Mouse (Mus musculus): Measurements from ENCODE around the gene Rab1b.

GRCm38 (mm10) chr19:5122492-5122891 lies 15.6 kb upstream of the Rab1b start:
- TF ChIP-seq USF1 (IDR thresholded peaks at IDR 0.05; ENCODE audit: low read depth) (no peak), POLR2A (IDR thresholded peaks at IDR 0.05; ENCODE audit: insufficient read length, low read depth) (no peak), MYOD1 (IDR thresholded peaks at IDR 0.05; ENCODE audit: control insufficient read depth in 1 of 3, insufficient read length in 2 of 3, low read depth in 2 of 3) (no peak), CEBPB (IDR thresholded peaks at IDR 0.05; ENCODE audit: insufficient read depth, poor library complexity, severe bottlenecking) (no peak), E2F4 (IDR thresholded peaks at IDR 0.05; ENCODE audit: insufficient read depth) (no peak), TCF3 (IDR thresholded peaks at IDR 0.05; ENCODE audit: insufficient read length, low read depth) (no peak), MAX (IDR thresholded peaks at IDR 0.05; ENCODE audit: low read depth) (no peak), TCF12 (IDR thresholded peaks at IDR 0.05; ENCODE audit: insufficient read depth, poor library complexity, severe bottlenecking) (no peak), POLR2AphosphoS2 (IDR thresholded peaks at IDR 0.05; ENCODE audit: insufficient read length, low read depth) (no peak), SRF (IDR thresholded peaks at IDR 0.05; ENCODE audit: control insufficient read depth, insufficient read length, low read depth) (no peak)
